Mouse (Mus musculus) adrenal gland, adult 18-20 months (tissue): Measurements from ENCODE around the gene Mrpl1. TPM values are rescaled to one million over a fixed set of nuclear protein-coding genes. Genes with fewer than 3 reads are reported as not detected.

Source experiments
- DNase-seq, 2 experiments: peaks; one replicate each; pipeline ENCODE4 v3.0.0; 2021 to 2022; ENCODE audit warnings: low spot score in 2 of 2
- total RNA-seq, 2 experiments: library from RNA; stranded (reverse); gene quantifications; 1 replicate in 1 of 2; 2 replicates in 1 of 2; pipeline ENCODE4 v1.2.3; 2021

Mrpl1 gene
- total RNA-seq, 2 experiments from 2014 or later = 19.6 to 20.2 TPM

DNA sequence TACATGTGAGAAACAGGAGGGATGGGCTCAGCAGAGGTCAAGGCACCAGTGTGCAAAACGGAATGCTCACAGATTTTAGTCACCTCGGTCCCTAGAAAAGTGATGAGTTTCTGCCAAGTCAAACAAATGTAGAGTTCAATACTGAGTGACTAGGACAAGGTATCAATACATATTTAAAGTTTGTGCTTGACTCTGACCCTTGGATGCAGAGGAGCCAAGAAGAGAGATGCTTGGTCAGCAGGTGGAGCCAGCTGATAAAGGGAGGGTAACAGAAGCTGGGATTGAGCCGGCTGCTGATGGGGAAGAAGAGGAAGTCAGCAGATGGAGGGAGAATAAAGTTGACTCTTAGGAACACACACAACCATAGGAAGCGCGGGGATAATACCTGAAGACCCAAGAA is 97.5 kb downstream of the Mrpl1 start:
- no peak for DNase-seq

DNA sequence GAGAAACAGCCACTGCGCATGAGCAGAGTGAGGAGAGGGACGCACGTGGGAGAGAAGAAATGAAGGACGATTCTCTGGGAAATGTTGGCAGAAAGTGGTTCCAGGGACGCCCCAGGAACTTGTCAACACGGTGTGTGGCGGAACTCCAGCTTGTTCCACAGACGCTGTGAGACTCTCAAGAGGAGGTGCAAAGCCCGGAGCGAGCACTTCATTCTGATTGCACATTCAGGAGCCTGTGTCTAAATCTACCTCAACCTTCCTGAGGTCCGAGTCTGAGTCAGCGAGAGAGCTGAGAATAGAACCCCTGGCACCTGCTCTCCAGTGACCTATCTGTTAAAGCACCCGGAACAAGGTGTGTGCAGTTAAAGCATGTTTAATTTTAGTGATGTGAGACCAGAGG is 98.8 kb downstream of the Mrpl1 start:
- DNase-seq = no peak

DNA sequence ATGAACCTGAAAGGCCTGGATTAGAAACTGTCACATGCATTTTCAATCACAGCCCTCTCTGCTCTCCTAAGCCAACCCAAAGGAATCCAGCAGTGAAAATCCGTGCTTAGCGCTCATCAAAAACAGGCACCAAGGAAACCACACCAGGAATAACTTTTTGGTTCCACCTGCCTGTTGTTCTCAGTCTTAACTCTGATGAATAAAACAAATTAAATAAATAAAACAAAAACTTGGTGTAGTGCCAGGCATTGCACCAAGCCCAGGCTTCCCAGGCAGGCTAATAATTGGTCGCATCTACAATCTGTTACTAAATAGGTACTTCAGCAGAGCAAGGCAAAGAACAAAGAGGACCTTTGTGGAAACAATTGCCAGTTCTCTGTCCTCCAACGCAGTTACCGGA is 99.4 kb downstream of the Mrpl1 start:
- no peak for DNase-seq

DNA sequence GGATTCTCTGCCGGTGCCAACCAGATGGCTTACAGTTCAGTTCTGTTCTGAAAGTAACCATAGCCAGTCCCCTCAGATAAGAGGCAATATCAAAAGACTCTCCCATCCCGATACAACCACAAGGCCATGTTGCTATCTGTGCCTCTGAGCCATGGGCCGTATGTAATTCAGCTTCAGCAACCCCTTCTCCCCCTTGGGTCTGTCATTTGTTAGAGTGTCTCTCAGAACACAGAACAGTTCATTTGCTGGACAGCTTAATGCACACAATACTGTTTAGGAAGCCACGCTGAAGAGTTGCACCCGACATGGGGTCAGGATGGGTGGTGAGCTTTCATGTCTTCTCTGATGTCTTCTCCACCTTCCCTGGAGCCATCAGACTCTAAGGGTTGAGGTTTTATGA is 100.3 kb downstream of the Mrpl1 start:
- no peak for DNase-seq

DNA sequence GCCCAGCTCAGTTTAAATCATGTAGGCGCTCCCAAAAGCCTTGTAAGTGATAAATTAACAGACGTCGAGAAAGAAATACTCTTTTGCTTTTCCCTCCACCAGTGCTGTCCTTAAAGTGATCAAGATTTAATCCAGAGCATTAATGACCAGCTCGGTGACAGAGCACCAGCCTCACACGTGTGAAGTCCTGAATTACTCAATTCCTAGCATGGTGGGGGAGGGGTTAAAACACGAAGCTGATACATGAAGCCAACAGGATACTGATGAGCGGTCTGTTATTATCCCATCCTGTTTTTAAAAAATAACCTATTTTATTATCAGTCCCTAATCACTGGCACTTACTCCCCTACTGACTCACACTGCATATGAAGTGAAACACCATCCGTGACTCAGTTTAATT is 102.4 kb downstream of the Mrpl1 start:
- no peak for DNase-seq

Other genes starting within 250 kb of the Mrpl1 start
- 10 to 100 TPM; 48.7 to 84.9 TPM for gene Cnot6l, start 45.3 kb upstream of the Mrpl1 start, total RNA-seq
- gene Fras1, start 164.5 kb downstream of the Mrpl1 start, total RNA-seq = 1 to 10 TPM; 1.2 to 1.9 TPM